Mouse (Mus musculus) megakaryocyte-erythroid progenitor cell, adult 5-6 weeks (primary cell): ENCODE results near the gene Snx9. TPM values are rescaled to one million over a fixed set of nuclear protein-coding genes. Genes with fewer than 3 reads are reported as not detected.

Experiments
- ATAC-seq: replicated peaks from 2 replicates; pipeline ENCODE4 v1.8.0; 2016; ENCODE audit warnings: mild to moderate bottlenecking, inconsistent platforms; ENCODE audit not compliant: severe bottlenecking, poor library complexity, low FRiP score, low TSS enrichment
- total RNA-seq, 2 experiments: library from RNA; stranded (forward) in 1 of 2; stranded (reverse) in 1 of 2; fragments of 200-1000, 215-1000 nt in 1 of 2; fragments of >200 nt in 1 of 2; fragmentation: Nextera tagmentation in 1 of 2; gene quantifications; 2 replicates each; pipeline ENCODE4 v1.2.3; 2014 to 2017

Snx9 gene
- total RNA-seq (2014; fragmentation: Nextera tagmentation) (25.8 and 28.9 TPM in 2 replicates), total RNA-seq (2017) (16.5 and 20.0 TPM in 2 replicates)

GRCm38 (mm10) chr17:5841128-5841942, at the start of gene Snx9:
Gene Snx9, plus strand, starts transcription at chr17:5841329.
- peak; percentile 47 for ATAC-seq

GRCm38 (mm10) chr17:5792164-5792791, 48.9 kb upstream of the Snx9 start:
- ATAC-seq = no peak

GRCm38 (mm10) chr17:5793593-5793992, 47.5 kb upstream of the Snx9 start:
- no peak for ATAC-seq

GRCm38 (mm10) chr17:5794276-5794675, 46.9 kb upstream of the Snx9 start:
- peak; percentile 23; the same call in 1 of the 2 replicates for ATAC-seq

- ATAC-seq = no peak
Observed at GRCm38 (mm10) chr17:5795369-5795768, 45.8 kb upstream of the Snx9 start.

- ATAC-seq = peak; percentile 74
Observed at GRCm38 (mm10) chr17:5795878-5796277, 45.3 kb upstream of the Snx9 start.

GRCm38 (mm10) chr17:5797124-5797760, 43.9 kb upstream of the Snx9 start:
- ATAC-seq = no peak

GRCm38 (mm10) chr17:5798221-5798801, 42.8 kb upstream of the Snx9 start:
- ATAC-seq = peak; percentile 79

- no peak for ATAC-seq
Observed at GRCm38 (mm10) chr17:5798900-5799299, 42.2 kb upstream of the Snx9 start.

- no peak for ATAC-seq
Observed at GRCm38 (mm10) chr17:5799396-5800021, 41.6 kb upstream of the Snx9 start.

GRCm38 (mm10) chr17:5800254-5800653, 40.9 kb upstream of the Snx9 start:
- ATAC-seq = no peak

- ATAC-seq = no peak
Observed at GRCm38 (mm10) chr17:5800824-5801560, 40.1 kb upstream of the Snx9 start.

- ATAC-seq = peak; percentile 28
Observed at GRCm38 (mm10) chr17:5801761-5802655, 39.1 kb upstream of the Snx9 start.

- ATAC-seq = no peak
Observed at GRCm38 (mm10) chr17:5802656-5802955, 38.5 kb upstream of the Snx9 start.

- ATAC-seq = no peak
Observed at GRCm38 (mm10) chr17:5803229-5804012, 37.7 kb upstream of the Snx9 start.

- ATAC-seq = no peak
Observed at GRCm38 (mm10) chr17:5804370-5805150, 36.6 kb upstream of the Snx9 start.
